9 mouse cellular contexts compared by ENCODE assay signal in genomic region chr7:34675120-34675790, GRCm38 (mm10). TPM values are rescaled to one million over a fixed set of nuclear protein-coding genes. Genes with fewer than 3 reads are reported as not detected.
DNase-seq lines count a peak whose midpoint lies in the region; ATAC-seq and TF ChIP-seq lines count a peak whose summit lies in the region.
"Had no signal": no experiment of that assay in that cellular context is flagged by ENCODE, and none has a peak within 500 bp of the region (broad histone marks: within the 10 kb centered on the region; RNA-seq: fewer than 3 reads in every experiment).

No protein-coding gene starts in this region.

- DNase-seq in heart, postnatal 25 days (ENCODE audit: low spot score), result no peak
- DNase-seq in ES-E14 (ENCODE audit: low read depth, low spot score), result no peak
- no peak for DNase-seq in forebrain, postnatal 0 days
- no peak for DNase-seq in frontal cortex, adult 2 months (ENCODE audit: extremely low spot score in 1 of 2, low spot score in 1 of 2)
- no peak for DNase-seq in adrenal gland, adult 2 months
- no peak for DNase-seq in layer of hippocampus, postnatal 36 days

- no peak for ATAC-seq in heart, embryonic 12.5 days (ENCODE audit: insufficient number of reproducible peaks, low FRiP score)
- no peak for ATAC-seq in forebrain, postnatal 0 days
- no peak for ATAC-seq in limb, embryonic 15.5 days (ENCODE audit: insufficient number of reproducible peaks, low FRiP score, low TSS enrichment, low read depth)

- no peak overlapping the region for H3K27ac ChIP-seq in heart, embryonic 12.5 days (ENCODE audit: poor library complexity, severe bottlenecking)
- H3K27ac ChIP-seq in ES-E14 (ENCODE audit: insufficient read depth, low read depth, low read length, poor library complexity, severe bottlenecking), result no peak overlapping the region
- no peak overlapping the region for H3K27ac ChIP-seq in forebrain, postnatal 0 days (ENCODE audit: low read depth, low read length)
- no peak overlapping the region for H3K27ac ChIP-seq in limb, embryonic 15.5 days
- H3K27ac ChIP-seq: liver, embryonic 14.5 days had no signal

- intact Hi-C loops in heart, postnatal 25 days (cut with DNase I), result loop anchor here (5.0 to 10.0 kb wide), 4 partner anchors 137 to 350 kb away; partner anchors contain the start of gene Chst8

- H3K4me1 ChIP-seq in heart, embryonic 12.5 days (replicated peaks), result peaks cover 13% of the 10 kb centered on the region; the same call in 1 of the 2 replicates
- H3K4me1 ChIP-seq in ES-E14 (ENCODE audit: control insufficient read depth in 2 of 2, insufficient read depth in 2 of 2, low read length in 2 of 2, poor library complexity in 1 of 2), result peaks cover 0 to 17% of the 10 kb centered on the region in 2 experiments; a peak in 2 of 4 replicates
- no peaks in the 10 kb centered on the region for H3K4me1 ChIP-seq in forebrain, postnatal 0 days (ENCODE audit: insufficient read depth)
- H3K4me1 ChIP-seq in limb, embryonic 15.5 days, result peaks cover 12% of the 10 kb centered on the region

- peak overlapping the region; percentile 39 for H3K4me3 ChIP-seq in heart, embryonic 12.5 days
- peak overlapping the region; percentile 50 to 60 for H3K4me3 ChIP-seq in ES-E14 (ENCODE audit: insufficient read depth in 1 of 2, low read depth in 1 of 2, low read length in 2 of 2, poor library complexity in 1 of 2, severe bottlenecking in 1 of 2)
- H3K4me3 ChIP-seq in forebrain, postnatal 0 days (ENCODE audit: low read depth, low read length), result peak overlapping the region; percentile 45
- peak overlapping the region; percentile 30 for H3K4me3 ChIP-seq in limb, embryonic 15.5 days

- H3K9me3 ChIP-seq in heart, embryonic 12.5 days (replicated peaks), result no peaks in the 10 kb centered on the region
- H3K9me3 ChIP-seq in ES-E14 (ENCODE audit: control insufficient read depth, insufficient read depth, low read depth, low read length), result no peaks in the 10 kb centered on the region
- H3K9me3 ChIP-seq in forebrain, postnatal 0 days (ENCODE audit: low read length), result no peaks in the 10 kb centered on the region
- H3K9me3 ChIP-seq in limb, embryonic 15.5 days, result no peaks in the 10 kb centered on the region

- 13% methylated on average over 42 of the region's 42 CpGs for WGBS in heart, embryonic 12.5 days
- WGBS in forebrain, postnatal 0 days, result 11% methylated on average over 42 of the region's 42 CpGs
- WGBS in limb, embryonic 15.5 days, result 18% methylated on average over 42 of the region's 42 CpGs

- in situ Hi-C loops in ES-E14 (cut with MboI; ENCODE audit: low sequenced_read_pairs in 2 of 2, unreplicated experiment in 2 of 2), result no loop called here

- no peak for TF ChIP-seq CTCF in forebrain, postnatal 0 days (IDR thresholded peaks at IDR 0.05; ENCODE audit: low read depth)

- H3K27me3 ChIP-seq in heart, embryonic 12.5 days (replicated peaks), result peaks cover 39% of the 10 kb centered on the region
- peaks cover 28% of the 10 kb centered on the region for H3K27me3 ChIP-seq in forebrain, postnatal 0 days (ENCODE audit: insufficient read depth, low read length)
- peaks cover 40% of the 10 kb centered on the region for H3K27me3 ChIP-seq in limb, embryonic 15.5 days

- no peak overlapping the region; the same call in 1 of the 2 replicates for H3K9ac ChIP-seq in heart, embryonic 12.5 days
- no peak overlapping the region for H3K9ac ChIP-seq in ES-E14 (ENCODE audit: insufficient read depth, low read depth, low read length, poor library complexity, severe bottlenecking)
- peak overlapping the region; percentile 43; the same call in 1 of the 2 replicates for H3K9ac ChIP-seq in forebrain, postnatal 0 days
- no peak overlapping the region for H3K9ac ChIP-seq in limb, embryonic 15.5 days
- H3K9ac ChIP-seq: liver, embryonic 14.5 days had no signal

- peak overlapping the region; percentile 56 for H3K4me2 ChIP-seq in heart, embryonic 12.5 days
- peak overlapping the region; percentile 79 for H3K4me2 ChIP-seq in forebrain, postnatal 0 days (ENCODE audit: low read depth)
- H3K4me2 ChIP-seq in limb, embryonic 15.5 days, result peak overlapping the region; percentile 54

- no peaks in the 10 kb centered on the region for H3K36me3 ChIP-seq in heart, embryonic 12.5 days
- H3K36me3 ChIP-seq in ES-E14 (ENCODE audit: control insufficient read depth, insufficient read depth, low read length, poor library complexity, severe bottlenecking), result no peaks in the 10 kb centered on the region; the same call in 1 of the 2 replicates
- H3K36me3 ChIP-seq in forebrain, postnatal 0 days (ENCODE audit: insufficient read depth), result no peaks in the 10 kb centered on the region
- H3K36me3 ChIP-seq in limb, embryonic 15.5 days, result no peaks in the 10 kb centered on the region

TF ChIP-seq in ES-E14, 5 proteins besides CTCF, POLR2A, EP300 and RAD21:
- TF ChIP-seq ZNF384 (IDR thresholded peaks at IDR 0.05; ENCODE audit: low read depth, low read length) (no peak), CHD2 (IDR thresholded peaks at IDR 0.05; ENCODE audit: low read depth, low read length) (no peak), ZC3H11A (IDR thresholded peaks at IDR 0.05; ENCODE audit: borderline replicate concordance, low read depth, low read length) (no peak), HCFC1 (IDR thresholded peaks at IDR 0.05; ENCODE audit: borderline replicate concordance, insufficient read depth, low read length) (no peak), MAFK (IDR thresholded peaks at IDR 0.05; ENCODE audit: insufficient read depth, low read depth, low read length) (no peak)

RNA-seq across cellular contexts. Expression of gene Kctd15, which starts 18.7 kb away (rescaled TPM):
- polyA plus RNA-seq in heart, embryonic 12.5 days (2016; fragmentation: Nextera tagmentation; extraction: Ambion mirVana), result 9.0 and 9.1 TPM in 2 replicates
- 1 to 10 TPM; 2.8 to 3.8 TPM for total RNA-seq in heart, postnatal 25 days (2021)
- total RNA-seq in ES-E14 (2012; rRNA removed), result 15.9 and 18.1 TPM in 2 replicates
- total RNA-seq in forebrain, postnatal 0 days (2014; rRNA removed), result 57.9 and 59.4 TPM in 2 replicates
- polyA plus RNA-seq in forebrain, postnatal 0 days (2015; fragmentation: Nextera tagmentation; extraction: Ambion mirVana), result 16.7 and 18.3 TPM in 2 replicates
- polyA plus RNA-seq in limb, embryonic 15.5 days (2015; fragmentation: Nextera tagmentation; extraction: Ambion mirVana), result 29.4 and 32.6 TPM in 2 replicates
- polyA plus RNA-seq in frontal cortex, adult 2 months (2012; rRNA removed), result 25.0 and 25.4 TPM in 2 replicates
- 10 to 100 TPM in 1 of 2 experiments, 1 to 10 TPM in 1; 5.3 to 14.4 TPM for total RNA-seq in adrenal gland, adult 2 months (2021)
- polyA plus RNA-seq in adrenal gland, adult 2 months (2012; rRNA removed), result 8.7 and 11.6 TPM in 2 replicates
- 10 to 100 TPM; 12.2 to 14.2 TPM for total RNA-seq in layer of hippocampus, postnatal 36 days (2021)
